Mouse (Mus musculus) hindbrain, embryonic 14.5 days (tissue): ENCODE data around the gene Glrp1. TPM values are rescaled to one million over a fixed set of nuclear protein-coding genes. Genes with fewer than 3 reads are reported as not detected.

ENCODE experiments used
- ATAC-seq: fragments of 200-750 bp; cut with Nextera tagmentation; 2 replicates; pipeline ENCODE4 v1.8.0; 2017; ENCODE audit warnings: moderate number of reproducible peaks, mild to moderate bottlenecking, moderate TSS enrichment, moderate library complexity; ENCODE audit not compliant: low FRiP score
- DNase-seq: peaks from one replicate; pipeline ENCODE4 v3.0.0-alpha.2; 2015; ENCODE audit warnings: low spot score
- H3K27ac ChIP-seq: fragments of 300-500 bp; sonication (generic); 2 replicates; pipeline ENCODE4 v1.5.1; 2014; ENCODE audit warnings: mild to moderate bottlenecking, moderate library complexity
- H3K27me3 ChIP-seq: fragments of 300-500 bp; sonication (generic); 2 replicates; pipeline ENCODE4 v1.6.1; 2014; ENCODE audit warnings: mild to moderate bottlenecking, low read length, mixed read lengths; ENCODE audit not compliant: control insufficient read depth, insufficient read depth
- H3K36me3 ChIP-seq: fragments of 300-500 bp; sonication (generic); replicated peaks from 2 replicates; pipeline ENCODE4 v1.6.1; 2014; ENCODE audit not compliant: control insufficient read depth, insufficient read depth
- H3K4me1 ChIP-seq: fragments of 300-500 bp; sonication (generic); replicated peaks from 2 replicates; pipeline ENCODE4 v1.6.1; 2014; ENCODE audit warnings: antibody characterized with exemption, low read length, mixed read lengths; ENCODE audit not compliant: control insufficient read depth, insufficient read depth
- H3K4me2 ChIP-seq: fragments of 300-500 bp; sonication (generic); replicated peaks from 2 replicates; pipeline ENCODE4 v1.6.1; 2014; ENCODE audit warnings: mild to moderate bottlenecking, moderate library complexity
- H3K4me3 ChIP-seq: fragments of 300-500 bp; sonication (generic); replicated peaks from 2 replicates; pipeline ENCODE4 v1.5.1; 2014; ENCODE audit warnings: mild to moderate bottlenecking, low read length
- H3K9ac ChIP-seq: fragments of 300-500 bp; sonication (generic); 2 replicates; pipeline ENCODE4 v1.6.1; 2014
- H3K9me3 ChIP-seq: fragments of 300-500 bp; sonication (generic); 2 replicates; pipeline ENCODE4 v1.6.1; 2016; ENCODE audit warnings: low read length; ENCODE audit not compliant: control insufficient read depth
- WGBS: fragments of 180-500 bp; shearing (Covaris S2); extraction: QIAGEN DNeasy Blood & Tissue Kit; methylation state at CpG from one replicate; pipeline ENCODE4 v1.1.7; 2014; 5-methylcytosine and 5-hydroxymethylcytosine counted together
- polyA plus RNA-seq: library from polyadenylated mRNA; unstranded; fragments of >200 nt; fragmentation: Nextera tagmentation; extraction: Ambion mirVana; gene quantifications from 2 replicates; pipeline ENCODE4 v1.2.1, GENCODE M21; 2014

The Glrp1 gene
- polyA plus RNA-seq, 1 experiment from 2014 or later = not detected

GRCm38 (mm10) chr1:88505697-88506096 is 4.2 kb downstream of the Glrp1 start:
- Histone ChIP-seq H3K9me3 (no peaks in the 10 kb centered on the region), H3K27ac (no peak overlapping the region), H3K4me1 (peaks cover 8% of the 10 kb centered on the region; the same call in 1 of the 2 replicates), H3K4me3 (no peak overlapping the region), H3K27me3 (no peaks in the 10 kb centered on the region), H3K4me2 (no peak overlapping the region), H3K9ac (no peak overlapping the region), H3K36me3 (no peaks in the 10 kb centered on the region)
- ATAC-seq (no peak), DNase-seq (no peak)
- WGBS = 72% methylated on average over 6 of the region's 6 CpGs

GRCm38 (mm10) chr1:88504531-88504945 is 5.3 kb downstream of the Glrp1 start:
- Histone ChIP-seq H3K4me3 (no peak overlapping the region), H3K27me3 (no peaks in the 10 kb centered on the region), H3K36me3 (no peaks in the 10 kb centered on the region), H3K4me1 (peaks cover 8% of the 10 kb centered on the region; the same call in 1 of the 2 replicates), H3K9ac (no peak overlapping the region), H3K27ac (no peak overlapping the region), H3K4me2 (no peak overlapping the region), H3K9me3 (no peaks in the 10 kb centered on the region)
- WGBS = 12% methylated on average over 7 of the region's 7 CpGs
- ATAC-seq (no peak), DNase-seq (no peak)

DNA sequence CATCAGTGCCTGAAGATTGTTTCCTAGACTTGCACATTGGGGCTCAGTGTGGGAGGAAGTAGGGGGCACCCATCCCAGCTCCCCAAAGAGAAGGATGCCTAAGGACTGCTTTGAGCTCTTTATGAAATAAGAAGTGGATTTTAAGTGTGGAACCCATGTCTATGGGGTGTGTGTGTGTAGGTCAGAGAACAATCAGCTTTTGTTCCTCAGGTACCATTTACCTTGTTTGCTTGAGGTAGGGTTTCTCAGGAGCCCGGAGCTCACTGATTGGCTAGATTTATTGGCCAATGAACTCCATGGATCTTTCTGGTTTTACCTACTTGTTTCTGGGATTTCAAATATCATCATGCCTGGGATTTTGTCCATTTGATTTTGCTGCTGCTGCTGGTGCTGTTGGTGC is 7.0 kb downstream of the Glrp1 start:
- H3K27ac ChIP-seq = no peak overlapping the region
- no peaks in the 10 kb centered on the region for H3K36me3 ChIP-seq
- peaks cover 8% of the 10 kb centered on the region; the same call in 1 of the 2 replicates for H3K4me1 ChIP-seq
- 100% methylated on average over 1 of the region's 1 CpGs for WGBS
- no peak overlapping the region for H3K4me3 ChIP-seq
- no peaks in the 10 kb centered on the region for H3K27me3 ChIP-seq
- DNase-seq (no peak), ATAC-seq (no peak)
- no peak overlapping the region for H3K4me2 ChIP-seq
- H3K9me3 ChIP-seq = no peaks in the 10 kb centered on the region
- no peak overlapping the region for H3K9ac ChIP-seq

DNA sequence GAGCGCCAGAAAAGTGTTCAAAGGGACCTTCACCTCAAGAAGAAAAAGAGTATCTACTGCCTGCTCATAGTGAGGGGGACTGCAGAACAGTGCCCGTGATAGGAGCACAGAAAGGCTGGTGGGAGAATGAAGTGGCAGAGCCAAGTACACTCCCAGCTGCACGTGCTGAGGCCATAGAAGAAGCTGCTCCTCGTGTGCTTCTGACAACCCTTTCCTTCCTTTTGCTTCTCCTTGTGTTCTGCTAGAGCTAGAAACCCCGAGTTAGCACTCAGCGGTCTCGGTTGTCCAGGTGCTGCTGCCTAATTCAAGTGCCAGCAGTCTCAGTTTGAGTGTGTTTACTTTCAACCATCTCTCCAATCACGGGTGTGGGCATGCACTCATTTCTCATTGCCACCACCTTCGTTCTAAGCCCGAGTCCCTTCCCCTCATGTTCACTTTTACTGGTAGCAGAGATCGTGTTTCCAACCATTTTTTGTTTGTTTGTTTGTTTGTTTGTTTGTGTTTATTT is 10.6 kb downstream of the Glrp1 start:
- ATAC-seq = no peak
- no peak for DNase-seq
- H3K27me3 ChIP-seq = no peaks in the 10 kb centered on the region
- H3K9ac ChIP-seq = no peak overlapping the region
- no peaks in the 10 kb centered on the region for H3K9me3 ChIP-seq
- 91% methylated on average over 11 of the region's 11 CpGs for WGBS
- no peak overlapping the region for H3K4me2 ChIP-seq
- H3K4me3 ChIP-seq = no peak overlapping the region
- peaks cover 1% of the 10 kb centered on the region; the same call in 1 of the 2 replicates for H3K4me1 ChIP-seq
- no peaks in the 10 kb centered on the region for H3K36me3 ChIP-seq
- H3K27ac ChIP-seq = no peak overlapping the region

GRCm38 (mm10) chr1:88497407-88497806 is 12.5 kb downstream of the Glrp1 start:
- Histone ChIP-seq H3K27me3 (no peaks in the 10 kb centered on the region), H3K4me2 (no peak overlapping the region), H3K36me3 (no peaks in the 10 kb centered on the region), H3K4me3 (no peak overlapping the region), H3K27ac (no peak overlapping the region), H3K4me1 (no peaks in the 10 kb centered on the region), H3K9me3 (no peaks in the 10 kb centered on the region), H3K9ac (no peak overlapping the region)
- no peak for DNase-seq
- ATAC-seq = no peak
- WGBS = 42% methylated on average over 3 of the region's 3 CpGs

DNA sequence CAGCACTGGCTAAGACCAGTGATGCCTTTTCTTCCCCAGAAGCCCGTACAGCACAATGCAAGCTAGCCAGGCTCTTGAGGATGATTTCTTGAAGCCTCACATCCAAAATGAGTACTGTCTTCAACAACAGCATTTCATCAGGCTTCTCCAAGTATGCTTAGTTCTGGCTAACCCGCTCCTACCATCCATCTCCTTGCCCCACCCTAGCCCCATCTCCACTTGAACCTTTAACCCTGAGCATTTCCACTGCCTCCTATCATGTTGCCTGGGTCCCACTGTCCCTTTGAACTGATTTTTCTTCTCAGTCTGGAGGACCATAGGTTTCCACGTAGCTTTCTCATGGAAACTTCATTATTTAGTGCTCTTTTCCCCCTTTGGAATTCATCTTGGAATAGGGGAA is 17.5 kb downstream of the Glrp1 start:
- DNase-seq (no peak), ATAC-seq (no peak)
- Histone ChIP-seq H3K27me3 (no peaks in the 10 kb centered on the region), H3K4me3 (no peak overlapping the region), H3K27ac (no peak overlapping the region), H3K4me1 (no peaks in the 10 kb centered on the region), H3K4me2 (no peak overlapping the region), H3K9me3 (no peaks in the 10 kb centered on the region), H3K9ac (no peak overlapping the region), H3K36me3 (no peaks in the 10 kb centered on the region)
- 84% methylated on average over 3 of the region's 3 CpGs for WGBS

GRCm38 (mm10) chr1:88491617-88492378 is 18.1 kb downstream of the Glrp1 start:
- Histone ChIP-seq H3K4me1 (no peaks in the 10 kb centered on the region), H3K9ac (no peak overlapping the region), H3K36me3 (no peaks in the 10 kb centered on the region), H3K27me3 (no peaks in the 10 kb centered on the region), H3K4me2 (no peak overlapping the region), H3K4me3 (no peak overlapping the region), H3K27ac (no peak overlapping the region), H3K9me3 (no peaks in the 10 kb centered on the region)
- no peak for DNase-seq
- 75% methylated on average over 17 of the region's 17 CpGs for WGBS
- no peak for ATAC-seq

DNA sequence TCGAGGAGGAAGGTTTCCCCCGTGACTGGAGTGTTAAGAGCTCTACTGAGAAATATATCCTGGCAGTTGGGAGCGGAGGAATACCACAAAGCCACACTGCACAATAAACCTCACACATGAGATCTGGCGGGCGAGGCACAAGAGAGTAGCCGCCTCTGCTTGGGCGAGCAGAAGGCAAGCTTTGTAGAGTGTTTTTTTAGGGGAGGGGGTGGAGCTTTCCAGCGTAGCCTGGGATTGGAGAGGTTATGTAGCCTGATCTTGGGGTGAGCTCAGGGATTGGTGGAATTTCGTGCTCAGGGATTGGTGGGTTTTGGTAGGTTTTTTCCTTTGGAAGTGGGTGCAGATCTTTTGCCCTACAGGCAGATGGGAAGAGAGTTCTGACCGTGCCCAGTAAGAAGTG is 19.7 kb downstream of the Glrp1 start:
- H3K9me3 ChIP-seq = no peaks in the 10 kb centered on the region
- DNase-seq (no peak), ATAC-seq (no peak)
- H3K4me1 ChIP-seq = no peaks in the 10 kb centered on the region
- no peak overlapping the region for H3K27ac ChIP-seq
- no peak overlapping the region for H3K9ac ChIP-seq
- H3K4me2 ChIP-seq = no peak overlapping the region
- no peaks in the 10 kb centered on the region for H3K27me3 ChIP-seq
- 92% methylated on average over 10 of the region's 10 CpGs for WGBS
- no peak overlapping the region for H3K4me3 ChIP-seq
- no peaks in the 10 kb centered on the region for H3K36me3 ChIP-seq

- Histone ChIP-seq H3K36me3 (no peaks in the 10 kb centered on the region), H3K4me2 (no peak overlapping the region), H3K9me3 (no peaks in the 10 kb centered on the region), H3K4me3 (no peak overlapping the region), H3K4me1 (no peaks in the 10 kb centered on the region), H3K27me3 (no peaks in the 10 kb centered on the region), H3K9ac (no peak overlapping the region), H3K27ac (no peak overlapping the region)
- WGBS = 64% methylated on average over 4 of the region's 4 CpGs
- ATAC-seq (no peak), DNase-seq (no peak)
Observed at GRCm38 (mm10) chr1:88488957-88489356, 20.9 kb downstream of the Glrp1 start.
